Mouse (Mus musculus): ENCODE data around the gene Mllt10. TPM values are rescaled to one million over a fixed set of nuclear protein-coding genes. Genes with fewer than 3 reads are reported as not detected.

Mllt10 gene
- polyA plus RNA-seq, 2 experiments = 33.4 to 52.7 TPM

- 89% methylated on average over 3 of the region's 3 CpGs for WGBS
- no peak for DNase-seq (ENCODE audit: low spot score)
- H3K36me3 ChIP-seq (ENCODE audit: control insufficient read depth, insufficient read depth, low read length) = peaks cover 41% of the 10 kb centered on the region
Measured at GRCm38 (mm10) chr2:18181631-18182030, 126.6 kb downstream of the Mllt10 start.

GRCm38 (mm10) chr2:18183079-18183478 is 128.0 kb downstream of the Mllt10 start:
- no peaks in the 10 kb centered on the region for H3K4me1 ChIP-seq (ENCODE audit: control insufficient read depth, insufficient read depth, low read length)
- H3K9me3 ChIP-seq (ENCODE audit: control insufficient read depth, low read length) = no peaks in the 10 kb centered on the region
- H3K4me3 ChIP-seq (replicated peaks; ENCODE audit: low read length) = no peak overlapping the region
- no peak for ATAC-seq (ENCODE audit: low FRiP score, low read depth)
- no peak overlapping the region for H3K27ac ChIP-seq (replicated peaks; ENCODE audit: low read depth, low read length)
- H3K4me2 ChIP-seq (replicated peaks; ENCODE audit: low read depth, low read length, severe bottlenecking) = no peak overlapping the region
- no peak for DNase-seq (ENCODE audit: low spot score)
- H3K27me3 ChIP-seq (ENCODE audit: control insufficient read depth, insufficient read depth, low read length) = no peaks in the 10 kb centered on the region
- H3K36me3 ChIP-seq (ENCODE audit: control insufficient read depth, insufficient read depth, low read length) = peaks cover 41% of the 10 kb centered on the region
- TF ChIP-seq POLR2A (IDR thresholded peaks at IDR 0.05; ENCODE audit: borderline replicate concordance, extremely low read depth, insufficient read depth, insufficient read length) = no peak
- H3K9ac ChIP-seq (ENCODE audit: low read depth, low read length, severe bottlenecking) = no peak overlapping the region

More at GRCm38 (mm10) chr2:18181631-18182030, 126.6 kb downstream of the Mllt10 start:
- H3K27me3 ChIP-seq (ENCODE audit: control insufficient read depth, insufficient read depth, low read length) = no peaks in the 10 kb centered on the region
- no peaks in the 10 kb centered on the region for H3K9me3 ChIP-seq (ENCODE audit: control insufficient read depth, low read length)
- H3K27ac ChIP-seq (replicated peaks; ENCODE audit: low read depth, low read length) = no peak overlapping the region
- H3K9ac ChIP-seq (ENCODE audit: low read depth, low read length, severe bottlenecking) = no peak overlapping the region
- H3K4me3 ChIP-seq (replicated peaks; ENCODE audit: low read length) = no peak overlapping the region
- H3K4me1 ChIP-seq (ENCODE audit: control insufficient read depth, insufficient read depth, low read length) = no peaks in the 10 kb centered on the region
- no peak for ATAC-seq (ENCODE audit: low FRiP score, low read depth)
- TF ChIP-seq POLR2A (IDR thresholded peaks at IDR 0.05; ENCODE audit: borderline replicate concordance, extremely low read depth, insufficient read depth, insufficient read length) = no peak
- no peak overlapping the region for H3K4me2 ChIP-seq (replicated peaks; ENCODE audit: low read depth, low read length, severe bottlenecking)

DNA sequence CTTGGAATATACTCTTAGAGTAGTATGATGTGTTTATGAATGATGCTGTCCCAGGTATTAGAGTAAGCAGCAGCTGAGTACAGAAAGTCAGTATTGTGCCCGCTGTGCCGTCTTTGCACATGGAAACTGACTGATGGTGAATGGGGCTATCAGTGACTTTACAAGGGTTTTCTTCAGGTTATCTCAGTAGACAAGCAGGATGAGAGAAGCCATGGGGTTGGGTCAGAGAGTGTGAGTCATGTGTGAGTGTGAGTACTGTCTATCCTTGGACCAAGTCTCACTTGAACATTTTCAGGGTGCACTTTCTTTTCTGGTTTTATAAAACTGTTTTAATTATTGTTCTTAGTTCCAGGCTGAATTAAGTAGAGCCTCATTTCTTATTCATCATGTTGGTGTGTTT is 133.3 kb downstream of the Mllt10 start:
- no peaks in the 10 kb centered on the region for H3K4me1 ChIP-seq (ENCODE audit: control insufficient read depth, insufficient read depth, low read length)
- TF ChIP-seq POLR2A (IDR thresholded peaks at IDR 0.05; ENCODE audit: borderline replicate concordance, extremely low read depth, insufficient read depth, insufficient read length) = no peak
- peaks cover 46% of the 10 kb centered on the region for H3K36me3 ChIP-seq (ENCODE audit: control insufficient read depth, insufficient read depth, low read length)
- H3K9ac ChIP-seq (ENCODE audit: low read depth, low read length, severe bottlenecking) = no peak overlapping the region
- ATAC-seq (ENCODE audit: low FRiP score, low read depth) (no peak), DNase-seq (ENCODE audit: low spot score) (no peak)
- H3K27ac ChIP-seq (replicated peaks; ENCODE audit: low read depth, low read length) = no peak overlapping the region
- H3K4me3 ChIP-seq (replicated peaks; ENCODE audit: low read length) = no peak overlapping the region
- H3K9me3 ChIP-seq (ENCODE audit: control insufficient read depth, low read length) = no peaks in the 10 kb centered on the region
- H3K27me3 ChIP-seq (ENCODE audit: control insufficient read depth, insufficient read depth, low read length) = no peaks in the 10 kb centered on the region
- no peak overlapping the region for H3K4me2 ChIP-seq (replicated peaks; ENCODE audit: low read depth, low read length, severe bottlenecking)
- 100% methylated on average over 2 of the region's 2 CpGs for WGBS

GRCm38 (mm10) chr2:18195285-18195684 is 140.2 kb downstream of the Mllt10 start:
- 82% methylated on average over 4 of the region's 4 CpGs for WGBS
- Histone ChIP-seq H3K4me2 (replicated peaks; ENCODE audit: low read depth, low read length, severe bottlenecking) (no peak overlapping the region), H3K9ac (ENCODE audit: low read depth, low read length, severe bottlenecking) (no peak overlapping the region), H3K27ac (replicated peaks; ENCODE audit: low read depth, low read length) (no peak overlapping the region), H3K4me3 (replicated peaks; ENCODE audit: low read length) (no peak overlapping the region), H3K4me1 (ENCODE audit: control insufficient read depth, insufficient read depth, low read length) (no peaks in the 10 kb centered on the region), H3K9me3 (ENCODE audit: control insufficient read depth, low read length) (no peaks in the 10 kb centered on the region), H3K27me3 (ENCODE audit: control insufficient read depth, insufficient read depth, low read length) (no peaks in the 10 kb centered on the region), H3K36me3 (ENCODE audit: control insufficient read depth, insufficient read depth, low read length) (peaks cover 31% of the 10 kb centered on the region)
- ATAC-seq (ENCODE audit: low FRiP score, low read depth) = no peak
- TF ChIP-seq POLR2A (IDR thresholded peaks at IDR 0.05; ENCODE audit: borderline replicate concordance, extremely low read depth, insufficient read depth, insufficient read length) = no peak
- no peak for DNase-seq (ENCODE audit: low spot score)

DNA sequence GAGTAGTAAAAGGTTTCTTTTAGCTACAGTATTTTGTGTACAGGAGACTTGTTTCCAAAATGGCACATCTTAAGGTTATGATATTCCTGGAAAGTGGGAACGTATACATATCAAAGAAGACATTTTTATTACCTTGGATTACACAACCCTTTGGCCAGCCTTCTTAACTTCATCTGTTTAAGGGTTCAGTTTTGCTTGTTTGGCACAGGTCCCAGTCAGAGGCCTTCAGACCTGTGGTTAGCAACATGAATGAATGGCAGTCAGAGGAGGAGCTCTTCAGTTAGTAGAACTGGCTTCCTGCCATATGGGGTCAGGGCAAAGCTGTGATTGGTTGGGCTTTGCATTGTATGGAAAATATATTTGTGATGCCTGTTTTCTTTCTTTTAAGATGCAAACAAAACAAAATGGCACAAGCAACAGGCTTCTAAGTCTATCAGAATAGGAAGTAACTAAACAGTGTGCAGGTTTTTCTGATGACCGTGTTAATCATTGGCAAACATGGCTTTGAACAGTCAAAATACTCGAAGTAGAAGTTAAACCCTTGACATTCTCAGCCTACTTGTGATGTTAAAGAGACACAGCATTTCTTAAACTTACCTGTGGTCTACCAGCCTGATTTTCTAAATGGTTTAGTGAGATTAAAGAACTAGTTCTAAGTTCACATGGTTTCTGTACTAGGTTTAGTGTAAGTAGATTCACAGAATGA is 140.8 kb downstream of the Mllt10 start:
- peak; percentile 81 for DNase-seq (ENCODE audit: low spot score)
- H3K4me2 ChIP-seq (replicated peaks; ENCODE audit: low read depth, low read length, severe bottlenecking) = no peak overlapping the region
- no peak overlapping the region for H3K27ac ChIP-seq (replicated peaks; ENCODE audit: low read depth, low read length)
- no peaks in the 10 kb centered on the region for H3K9me3 ChIP-seq (ENCODE audit: control insufficient read depth, low read length)
- H3K9ac ChIP-seq (ENCODE audit: low read depth, low read length, severe bottlenecking) = no peak overlapping the region
- no peaks in the 10 kb centered on the region for H3K27me3 ChIP-seq (ENCODE audit: control insufficient read depth, insufficient read depth, low read length)
- no peak for TF ChIP-seq POLR2A (IDR thresholded peaks at IDR 0.05; ENCODE audit: borderline replicate concordance, extremely low read depth, insufficient read depth, insufficient read length)
- H3K4me1 ChIP-seq (ENCODE audit: control insufficient read depth, insufficient read depth, low read length) = no peaks in the 10 kb centered on the region
- peak; percentile 77 for ATAC-seq (ENCODE audit: low FRiP score, low read depth)
- no peak overlapping the region for H3K4me3 ChIP-seq (replicated peaks; ENCODE audit: low read length)
- H3K36me3 ChIP-seq (ENCODE audit: control insufficient read depth, insufficient read depth, low read length) = peaks cover 34% of the 10 kb centered on the region
- WGBS = 66% methylated on average over 3 of the region's 3 CpGs
